Mouse (Mus musculus): ENCODE data around the gene Clmp.
"Not testable (repeated sequence)": the region's sequence is repeated elsewhere in the genome, so short reads cannot be mapped to it uniquely, and the experiment has no call there.

The Clmp gene

GRCm38 (mm10) chr9:40731591-40732048 is 45.9 kb downstream of the Clmp start:
- DNase-seq (ENCODE audit: low spot score): peak; percentile 65

DNA sequence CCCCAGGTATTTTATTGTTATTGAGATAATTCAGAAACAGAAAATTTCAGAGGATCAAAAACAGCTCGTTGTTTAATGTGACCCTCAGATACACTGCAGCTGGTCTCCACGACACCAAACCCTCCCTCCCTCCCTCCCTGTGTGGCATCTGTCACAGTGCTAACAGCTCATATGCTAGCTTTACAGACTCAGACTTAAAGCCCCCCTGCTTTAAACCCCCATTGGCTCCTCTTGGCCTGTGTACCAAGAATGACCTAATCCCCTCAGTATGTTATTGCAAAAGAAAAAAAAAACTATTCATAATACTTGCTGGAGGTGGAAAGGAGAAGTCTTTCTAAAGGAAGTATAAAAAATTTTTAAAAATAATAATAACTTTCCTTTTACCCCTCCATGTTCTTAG is 46.5 kb downstream of the Clmp start:
- DNase-seq (ENCODE audit: low spot score): no peak

DNA sequence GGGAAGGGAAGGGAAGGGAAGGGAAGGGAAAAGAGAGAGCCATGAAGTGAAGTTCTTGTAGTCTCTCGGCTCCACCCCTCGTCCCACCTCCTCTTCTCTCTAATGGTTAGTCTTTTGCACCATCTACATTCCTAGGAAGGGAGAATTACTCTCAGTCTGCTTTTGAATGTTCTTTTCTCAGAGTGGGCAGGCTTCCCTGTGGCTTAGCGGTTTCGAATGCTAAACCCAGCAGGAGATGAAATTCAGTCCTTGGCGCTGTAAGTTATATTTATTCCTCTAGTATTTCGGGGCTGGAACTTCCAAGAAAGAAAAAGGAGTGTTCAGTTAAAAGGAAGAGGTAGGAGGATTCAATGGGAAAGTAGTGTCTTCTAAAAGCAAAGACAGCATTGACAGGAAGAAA is 51.4 kb downstream of the Clmp start:
- DNase-seq (ENCODE audit: low spot score): no peak

DNA sequence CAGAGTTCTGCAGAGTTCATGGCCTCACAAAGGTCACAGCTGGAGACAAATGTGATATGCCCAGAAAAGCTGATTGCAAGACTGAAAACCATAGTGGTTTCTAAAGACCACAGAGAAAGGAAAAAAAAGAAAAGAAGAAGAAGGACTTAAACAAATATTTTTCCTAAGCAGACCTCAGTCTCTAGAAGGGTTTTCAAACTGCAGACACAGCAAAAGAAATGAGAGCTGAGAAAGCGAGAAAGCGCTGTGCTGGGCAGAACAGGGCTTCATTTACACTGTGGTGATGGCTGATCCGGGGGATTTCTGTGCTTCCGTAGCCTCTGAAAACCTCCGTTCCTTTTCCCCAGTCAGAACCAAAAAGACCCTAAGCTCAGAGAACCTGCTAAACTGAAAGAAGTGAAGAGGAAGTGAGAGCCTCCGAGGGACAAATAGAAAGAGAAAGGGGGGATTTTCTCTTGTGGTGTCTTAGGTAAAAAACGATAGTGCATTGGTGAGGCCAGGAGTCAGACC is 57.8 kb downstream of the Clmp start:
- DNase-seq (ENCODE audit: low spot score): no peak

DNA sequence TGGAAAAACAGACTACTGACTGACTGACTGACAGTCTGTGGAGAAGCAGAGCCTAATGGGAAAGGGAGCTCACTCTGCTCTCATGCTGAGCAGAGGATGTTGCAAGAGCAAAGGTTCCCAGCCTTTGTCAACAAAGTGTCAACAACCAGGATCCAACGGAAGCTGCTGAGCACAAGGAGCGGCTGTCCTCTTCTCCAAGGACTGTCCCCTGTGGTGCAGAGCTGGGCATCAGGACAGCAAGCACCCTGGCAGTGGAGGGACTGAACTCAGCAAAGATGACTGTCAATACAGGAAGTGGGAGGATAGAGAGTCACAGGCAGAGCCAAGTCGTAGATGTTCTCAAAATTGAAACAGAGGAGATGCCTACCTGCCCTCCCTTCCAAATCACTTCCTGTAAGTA is 58.5 kb downstream of the Clmp start:
- DNase-seq (ENCODE audit: low spot score): peak; percentile 68

DNA sequence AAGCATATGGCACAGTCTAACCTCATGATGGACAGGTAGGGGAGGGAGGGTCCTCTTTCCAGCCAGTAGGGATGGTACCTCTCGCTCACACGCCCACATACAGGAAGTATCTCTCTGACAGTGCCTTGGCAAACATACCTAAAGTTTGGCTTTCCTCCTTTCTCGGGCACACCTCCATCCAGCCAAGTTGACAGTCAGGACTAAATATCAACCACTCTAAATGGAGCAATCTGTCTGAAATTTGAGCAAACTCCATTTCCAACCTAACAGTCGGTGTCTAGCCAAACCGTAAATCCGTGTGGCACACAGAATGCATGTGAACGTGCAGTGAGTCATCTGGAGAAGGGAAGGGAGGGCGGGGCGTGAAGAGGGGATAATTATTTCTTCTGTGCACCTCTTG is 61.0 kb downstream of the Clmp start:
- no peak for DNase-seq (ENCODE audit: low spot score)

GRCm38 (mm10) chr9:40747249-40747648 is 61.5 kb downstream of the Clmp start:
- no peak for DNase-seq (ENCODE audit: low spot score)

GRCm38 (mm10) chr9:40749832-40750620 is 64.3 kb downstream of the Clmp start:
- peak; percentile 80 for DNase-seq (ENCODE audit: low spot score)

- no peak for DNase-seq (ENCODE audit: low spot score)
Observed at GRCm38 (mm10) chr9:40751749-40752148, 66.0 kb downstream of the Clmp start.

DNA sequence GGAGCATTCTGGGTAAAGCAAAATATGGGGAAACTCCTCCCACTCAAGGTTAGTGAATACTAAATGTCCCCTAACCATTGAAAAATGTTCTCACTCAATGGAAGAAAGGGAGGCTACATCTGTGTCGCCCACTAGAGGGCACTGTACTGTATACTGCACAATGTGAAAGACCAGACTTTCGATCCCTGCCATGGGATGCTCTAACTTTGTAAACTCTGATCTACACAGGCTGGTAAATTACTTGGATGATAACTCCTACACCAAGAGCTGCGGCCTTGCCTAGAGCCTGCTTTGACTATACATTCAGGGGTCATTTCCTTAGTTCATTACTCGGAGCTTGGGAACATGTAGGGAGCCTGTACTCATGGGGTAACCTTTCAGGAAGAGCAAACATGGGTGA is 70.6 kb downstream of the Clmp start:
- DNase-seq (ENCODE audit: low spot score): peak; percentile 72

DNA sequence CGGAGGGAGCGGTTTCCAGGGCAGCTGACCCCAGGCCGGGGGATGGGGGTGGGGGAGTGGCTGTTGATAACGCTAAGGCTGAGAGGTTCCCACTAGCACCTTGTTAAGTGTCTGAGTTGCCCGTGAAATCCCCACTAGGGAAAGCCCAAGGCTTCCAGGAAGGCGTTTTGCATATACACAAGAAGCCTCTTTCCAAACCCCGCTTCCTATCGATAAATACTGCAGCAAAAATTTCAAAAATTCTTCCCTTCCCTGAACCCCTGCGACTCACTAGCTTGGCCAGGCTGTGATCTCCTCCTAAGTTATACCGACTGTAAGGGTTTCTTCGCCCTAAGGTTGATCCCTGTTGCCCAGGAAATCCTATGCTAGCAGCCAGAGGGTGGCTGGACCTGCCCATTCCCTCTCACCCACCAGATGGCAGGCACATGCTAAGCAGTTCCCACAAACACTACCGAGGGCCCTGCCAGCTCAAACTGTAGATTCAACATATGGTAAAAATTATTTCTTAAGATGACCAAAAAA is 71.4 kb downstream of the Clmp start:
- peak; percentile 89 for DNase-seq (ENCODE audit: low spot score)

GRCm38 (mm10) chr9:40757685-40758270 is 72.0 kb downstream of the Clmp start:
- peak; percentile 90 for DNase-seq (ENCODE audit: low spot score)

GRCm38 (mm10) chr9:40762354-40762753 is 76.6 kb downstream of the Clmp start:
- no peak for DNase-seq (ENCODE audit: low spot score)

GRCm38 (mm10) chr9:40764887-40765580 is 79.3 kb downstream of the Clmp start:
- DNase-seq (ENCODE audit: low spot score): no peak

- no peak for DNase-seq (ENCODE audit: low spot score)
Observed at GRCm38 (mm10) chr9:40765581-40765940, 79.8 kb downstream of the Clmp start.

GRCm38 (mm10) chr9:40766058-40766605 is 80.4 kb downstream of the Clmp start:
- no peak for DNase-seq (ENCODE audit: low spot score)

GRCm38 (mm10) chr9:40767946-40768345 is 82.2 kb downstream of the Clmp start:
- DNase-seq (ENCODE audit: low spot score): no peak

DNA sequence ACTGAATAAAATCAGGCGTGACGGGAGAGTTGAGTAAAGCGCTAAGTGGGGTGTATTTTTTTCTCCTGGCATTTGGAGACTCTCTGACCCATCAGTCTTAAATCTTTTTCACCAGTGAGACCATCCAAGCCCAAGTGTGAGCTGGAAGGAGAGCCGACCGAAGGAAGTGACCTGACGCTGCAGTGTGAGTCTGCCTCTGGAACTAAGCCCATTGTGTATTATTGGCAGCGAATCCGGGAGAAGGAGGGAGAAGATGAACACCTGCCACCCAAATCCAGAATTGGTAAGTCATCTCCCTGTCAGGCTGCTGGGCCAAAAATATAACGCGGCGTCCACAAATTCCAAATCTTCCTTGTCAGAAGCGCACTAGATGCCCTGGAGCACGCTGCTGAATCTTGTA is 86.5 kb downstream of the Clmp start:
- DNase-seq (ENCODE audit: low spot score): no peak

- not testable (repeated sequence) for DNase-seq (ENCODE audit: low spot score)
Observed at GRCm38 (mm10) chr9:40773142-40773541, 87.4 kb downstream of the Clmp start.

DNA sequence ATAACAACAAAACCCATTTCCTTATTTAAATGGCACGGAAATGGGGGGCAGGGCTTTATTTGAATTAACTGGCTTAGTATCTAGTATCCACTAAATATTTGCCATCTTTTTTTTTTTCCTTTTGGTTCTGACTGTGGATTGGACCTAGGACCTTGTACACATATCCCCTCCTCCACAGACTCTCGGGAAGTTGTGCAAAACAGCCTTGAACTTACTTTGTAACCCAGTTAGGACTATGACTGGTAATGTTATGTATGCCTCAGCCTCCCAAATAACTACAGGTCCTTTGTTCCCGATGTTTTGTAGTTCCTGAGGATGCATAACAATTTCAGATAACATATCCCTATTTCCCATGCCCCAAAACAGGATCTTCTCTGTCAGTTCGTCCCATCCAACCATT is 88.1 kb downstream of the Clmp start:
- no peak for DNase-seq (ENCODE audit: low spot score)

- DNase-seq (ENCODE audit: low spot score): no peak
Observed at GRCm38 (mm10) chr9:40776044-40776443, 90.3 kb downstream of the Clmp start.

- DNase-seq (ENCODE audit: low spot score): peak; percentile 56
Observed at GRCm38 (mm10) chr9:40776459-40777248, 90.9 kb downstream of the Clmp start.
